Mouse (Mus musculus): ENCODE measurements around the gene Gm20388. TPM values are rescaled to one million over a fixed set of nuclear protein-coding genes. Genes with fewer than 3 reads are reported as not detected.

Gene Gm20388
- polyA plus RNA-seq, 1 experiment = 18.7 TPM

DNA sequence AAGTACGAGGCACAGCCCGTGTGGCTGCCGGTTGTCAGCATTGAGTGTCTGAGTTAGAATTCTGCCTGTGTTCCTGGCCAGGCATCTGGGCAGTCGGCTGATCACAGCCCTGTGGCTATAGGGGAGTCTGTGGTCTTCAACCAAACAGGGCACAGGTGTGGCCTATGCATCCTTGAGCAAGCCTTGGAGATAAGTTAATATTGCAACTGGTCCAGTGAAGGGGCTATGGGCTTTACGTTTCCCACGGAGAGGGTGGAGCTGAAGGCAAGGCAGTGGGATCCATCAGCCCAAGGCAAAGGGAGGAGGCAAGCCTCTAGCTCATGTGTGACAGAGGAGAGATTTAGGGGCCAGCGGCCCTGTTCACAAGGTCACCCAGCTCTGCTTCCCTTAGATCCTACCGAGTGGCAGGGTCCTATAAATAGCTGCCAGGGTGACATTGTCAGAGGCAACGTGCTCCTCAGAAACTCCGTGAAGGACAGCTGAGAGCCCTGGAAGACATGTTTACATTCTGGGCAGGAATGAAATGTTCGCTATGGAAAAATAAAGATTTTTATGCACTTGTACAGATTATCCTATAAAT is 4229.7 kb downstream of the Gm20388 start:
- 81% methylated on average over 11 of the region's 11 CpGs for WGBS
- Histone ChIP-seq H3K27ac (ENCODE audit: insufficient read depth, low read length) (no peak overlapping the region), H3K4me3 (replicated peaks; ENCODE audit: insufficient read depth, low read depth, low read length) (no peak overlapping the region), H3K27me3 (ENCODE audit: control insufficient read depth, insufficient read depth, low read length) (no peaks in the 10 kb centered on the region), H3K4me1 (ENCODE audit: control insufficient read depth, insufficient read depth, low read length) (peaks cover 18% of the 10 kb centered on the region)
- DNase-seq = no peak
- no peak for TF ChIP-seq POLR2A (IDR thresholded peaks at IDR 0.05; ENCODE audit: borderline replicate concordance, insufficient read depth, low read length)
- no peak for TF ChIP-seq CTCF (IDR thresholded peaks at IDR 0.05; ENCODE audit: borderline replicate concordance, insufficient read depth, low read depth, low read length)

DNA sequence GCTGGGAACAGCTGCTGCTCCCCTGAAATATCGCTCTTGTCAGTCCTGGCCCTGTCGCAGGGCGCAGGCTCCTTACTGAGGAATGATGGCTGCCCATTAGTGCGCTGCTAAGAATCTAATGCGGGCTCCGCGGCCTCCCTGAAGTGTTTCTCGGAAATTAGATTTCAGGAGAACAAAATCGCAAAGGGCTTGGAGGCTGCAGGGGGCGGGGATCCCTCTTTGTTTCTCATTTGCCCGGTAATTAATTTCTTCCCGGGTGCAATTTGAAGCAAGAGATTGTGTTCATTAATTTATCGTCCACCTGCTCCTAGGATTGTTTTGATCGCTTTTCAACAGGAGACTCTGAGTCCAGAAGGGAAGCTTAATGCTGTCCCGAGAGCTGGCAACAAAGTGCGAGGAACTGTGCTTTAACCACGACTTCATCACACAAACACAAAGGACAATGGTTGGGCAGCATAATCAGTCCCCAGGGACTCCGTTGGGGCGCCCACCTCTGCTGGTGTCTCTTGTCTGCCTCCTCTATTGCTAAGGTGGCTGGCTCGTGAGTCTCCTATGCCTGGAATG is 4230.3 kb downstream of the Gm20388 start:
- TF ChIP-seq CTCF (IDR thresholded peaks at IDR 0.05; ENCODE audit: borderline replicate concordance, insufficient read depth, low read depth, low read length) (no peak), POLR2A (IDR thresholded peaks at IDR 0.05; ENCODE audit: borderline replicate concordance, insufficient read depth, low read length) (no peak)
- H3K4me1 ChIP-seq (ENCODE audit: control insufficient read depth, insufficient read depth, low read length) = peaks cover 18% of the 10 kb centered on the region
- H3K27me3 ChIP-seq (ENCODE audit: control insufficient read depth, insufficient read depth, low read length) = no peaks in the 10 kb centered on the region
- DNase-seq = peak; percentile 15 to 25
- 42% methylated on average over 20 of the region's 20 CpGs for WGBS
- no peak overlapping the region for H3K27ac ChIP-seq (ENCODE audit: insufficient read depth, low read length)
- H3K4me3 ChIP-seq (replicated peaks; ENCODE audit: insufficient read depth, low read depth, low read length) = no peak overlapping the region

DNA sequence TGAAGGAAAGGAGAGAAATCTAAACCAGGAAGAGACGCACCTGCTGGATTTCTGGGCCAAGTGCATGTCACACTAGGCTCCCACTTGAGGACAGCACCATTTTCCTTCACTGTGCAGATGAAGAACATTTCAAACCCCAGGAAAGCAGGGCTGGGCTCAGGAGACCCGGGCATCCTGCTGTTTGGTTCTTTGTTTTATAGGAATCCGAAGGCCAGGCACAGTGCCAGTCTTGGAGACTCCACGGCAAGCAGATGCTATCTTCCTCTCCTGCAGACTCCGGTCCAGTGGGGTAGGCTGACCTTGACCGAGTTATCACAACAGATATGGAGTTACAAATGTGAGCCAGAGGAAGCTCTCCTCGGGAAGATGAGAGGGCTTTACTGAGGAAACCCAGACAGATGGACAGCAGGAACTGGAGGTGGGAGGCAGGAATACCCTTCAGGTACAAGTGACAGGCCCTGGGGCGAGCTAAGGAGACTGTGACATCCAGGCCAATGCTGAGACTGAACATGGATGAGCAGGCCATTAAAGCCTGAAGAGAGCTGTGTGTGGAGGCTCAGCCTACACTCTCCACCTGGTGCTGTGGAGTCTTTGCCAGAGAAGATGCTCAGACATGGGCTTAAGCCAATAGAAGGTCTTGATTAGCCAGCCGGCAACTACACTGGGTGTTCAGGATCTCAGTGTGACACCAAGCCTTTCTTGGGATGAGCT is 4231.2 kb downstream of the Gm20388 start:
- peak; percentile 65 to 79 for DNase-seq
- H3K27ac ChIP-seq (ENCODE audit: insufficient read depth, low read length) = peak overlapping the region; percentile 53
- no peaks in the 10 kb centered on the region for H3K27me3 ChIP-seq (ENCODE audit: control insufficient read depth, insufficient read depth, low read length)
- no peak overlapping the region for H3K4me3 ChIP-seq (replicated peaks; ENCODE audit: insufficient read depth, low read depth, low read length)
- WGBS = 14% methylated on average over 9 of the region's 9 CpGs
- no peak for TF ChIP-seq CTCF (IDR thresholded peaks at IDR 0.05; ENCODE audit: borderline replicate concordance, insufficient read depth, low read depth, low read length)
- TF ChIP-seq POLR2A (IDR thresholded peaks at IDR 0.05; ENCODE audit: borderline replicate concordance, insufficient read depth, low read length) = no peak
- peaks cover 18% of the 10 kb centered on the region for H3K4me1 ChIP-seq (ENCODE audit: control insufficient read depth, insufficient read depth, low read length)

DNA sequence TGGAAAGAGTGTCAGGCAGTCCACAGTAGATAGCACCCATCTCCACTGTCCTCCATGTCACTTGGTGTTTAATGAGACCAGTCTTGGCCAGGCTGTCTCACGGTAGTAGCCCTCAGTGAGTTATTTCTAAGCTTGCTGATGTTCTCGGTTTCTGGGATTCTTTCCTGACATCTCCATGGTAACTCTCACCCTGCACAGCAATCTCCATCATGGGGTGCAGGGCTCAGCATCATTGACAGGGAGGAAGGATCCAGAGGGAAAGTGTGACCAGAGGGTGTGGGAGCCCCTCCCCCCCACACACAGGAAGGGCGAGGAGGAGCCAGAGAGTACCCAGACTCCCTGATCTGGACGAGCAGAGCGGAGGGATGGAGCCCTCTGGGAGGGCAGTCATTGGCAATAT is 4232.4 kb downstream of the Gm20388 start:
- 84% methylated on average over 5 of the region's 5 CpGs for WGBS
- H3K27ac ChIP-seq (ENCODE audit: insufficient read depth, low read length) = no peak overlapping the region
- DNase-seq = no peak

DNA sequence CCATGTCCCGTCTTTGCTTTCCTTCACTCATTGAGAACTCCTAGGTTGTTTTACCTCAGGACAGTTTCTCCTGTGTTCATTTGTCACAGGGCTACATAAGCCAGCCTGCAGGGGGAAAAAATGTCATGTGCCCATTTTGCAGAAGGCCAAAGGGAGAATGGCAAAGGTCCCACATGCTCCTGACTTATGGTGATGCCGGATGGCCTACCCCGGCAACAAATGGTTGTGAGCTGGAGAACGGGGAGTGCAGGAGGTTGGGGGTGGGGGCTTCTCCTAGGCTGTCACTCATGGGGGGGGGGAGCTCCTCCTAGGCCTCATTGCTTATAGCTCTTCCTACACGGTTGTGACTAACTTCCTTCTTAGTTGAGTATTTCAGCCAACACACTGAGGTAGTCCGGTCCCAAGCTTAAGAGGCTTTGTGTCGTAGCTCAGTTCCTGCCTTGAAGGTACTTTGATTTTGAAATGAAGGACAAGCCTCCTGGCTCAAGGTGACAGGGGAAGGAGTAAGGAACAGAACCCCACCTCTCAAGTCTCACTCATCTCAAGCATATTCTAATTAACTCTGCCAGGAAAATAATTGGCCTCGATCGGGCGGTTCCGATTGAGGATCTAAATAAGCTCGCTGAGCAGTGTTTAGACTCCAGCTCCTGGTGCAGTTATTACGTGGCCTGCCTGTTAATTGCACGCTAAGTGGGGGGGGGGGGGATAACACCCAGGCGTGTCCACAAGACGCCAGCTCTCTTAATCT is 4233.4 kb downstream of the Gm20388 start:
- TF ChIP-seq CTCF (IDR thresholded peaks at IDR 0.05; ENCODE audit: borderline replicate concordance, insufficient read depth, low read depth, low read length) = no peak
- no peak for TF ChIP-seq POLR2A (IDR thresholded peaks at IDR 0.05; ENCODE audit: borderline replicate concordance, insufficient read depth, low read length)
- H3K4me3 ChIP-seq (replicated peaks; ENCODE audit: insufficient read depth, low read depth, low read length) = no peak overlapping the region
- H3K27me3 ChIP-seq (ENCODE audit: control insufficient read depth, insufficient read depth, low read length) = no peaks in the 10 kb centered on the region
- no peak overlapping the region for H3K27ac ChIP-seq (ENCODE audit: insufficient read depth, low read length)
- WGBS = 82% methylated on average over 16 of the region's 16 CpGs
- DNase-seq = no peak
- H3K4me1 ChIP-seq (ENCODE audit: control insufficient read depth, insufficient read depth, low read length) = peaks cover 18% of the 10 kb centered on the region

More for the DNA sequence above, 4232.4 kb downstream of the Gm20388 start:
- no peak for TF ChIP-seq POLR2A (IDR thresholded peaks at IDR 0.05; ENCODE audit: borderline replicate concordance, insufficient read depth, low read length)
- TF ChIP-seq CTCF (IDR thresholded peaks at IDR 0.05; ENCODE audit: borderline replicate concordance, insufficient read depth, low read depth, low read length) = no peak
- H3K27me3 ChIP-seq (ENCODE audit: control insufficient read depth, insufficient read depth, low read length) = no peaks in the 10 kb centered on the region
- peaks cover 18% of the 10 kb centered on the region for H3K4me1 ChIP-seq (ENCODE audit: control insufficient read depth, insufficient read depth, low read length)
- H3K4me3 ChIP-seq (replicated peaks; ENCODE audit: insufficient read depth, low read depth, low read length) = no peak overlapping the region

DNA sequence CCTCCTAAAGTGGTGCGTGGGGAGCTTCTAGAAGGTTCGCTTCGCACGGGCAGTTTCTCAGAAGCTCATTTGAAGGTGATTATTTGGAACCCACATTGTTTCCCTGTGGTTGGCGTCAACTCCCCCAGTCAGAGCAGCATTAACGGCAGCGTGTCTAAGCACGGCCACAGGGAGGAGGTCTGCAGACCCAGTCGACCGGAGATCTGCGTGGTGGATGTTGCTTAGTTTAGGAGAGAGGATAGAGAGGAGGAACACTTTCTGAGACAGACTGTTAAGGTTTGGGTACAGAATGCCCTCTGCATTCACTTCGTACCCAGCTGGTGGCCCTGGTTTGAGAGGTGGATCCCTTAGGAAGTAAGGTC is 4234.0 kb downstream of the Gm20388 start:
- peaks cover 18% of the 10 kb centered on the region for H3K4me1 ChIP-seq (ENCODE audit: control insufficient read depth, insufficient read depth, low read length)
- TF ChIP-seq CTCF (IDR thresholded peaks at IDR 0.05; ENCODE audit: borderline replicate concordance, insufficient read depth, low read depth, low read length) = no peak
- no peak for TF ChIP-seq POLR2A (IDR thresholded peaks at IDR 0.05; ENCODE audit: borderline replicate concordance, insufficient read depth, low read length)
- no peak overlapping the region for H3K4me3 ChIP-seq (replicated peaks; ENCODE audit: insufficient read depth, low read depth, low read length)
- no peaks in the 10 kb centered on the region for H3K27me3 ChIP-seq (ENCODE audit: control insufficient read depth, insufficient read depth, low read length)
- no peak for DNase-seq
- no peak overlapping the region for H3K27ac ChIP-seq (ENCODE audit: insufficient read depth, low read length)
- 83% methylated on average over 12 of the region's 12 CpGs for WGBS

DNA sequence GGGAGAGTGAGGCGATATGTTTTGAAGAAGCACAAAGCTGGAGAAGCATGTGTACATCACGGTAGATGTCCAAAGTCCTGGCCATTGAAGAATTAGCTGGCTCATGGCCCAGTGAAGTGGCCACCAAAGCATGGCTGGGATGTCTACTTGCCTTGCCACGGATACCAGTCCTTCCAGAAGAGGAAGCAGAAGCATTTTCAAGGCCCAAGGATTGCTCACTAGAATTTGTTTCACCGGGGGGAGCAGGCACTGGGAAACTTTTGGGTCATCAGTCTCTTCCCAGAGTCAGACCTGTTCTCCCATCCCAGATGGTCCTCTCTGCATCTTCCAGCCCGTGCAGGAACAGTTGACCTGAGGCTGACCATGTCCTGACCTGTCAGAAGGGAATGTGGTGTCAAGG is 4235.6 kb downstream of the Gm20388 start:
- TF ChIP-seq CTCF (IDR thresholded peaks at IDR 0.05; ENCODE audit: borderline replicate concordance, insufficient read depth, low read depth, low read length) = no peak
- TF ChIP-seq POLR2A (IDR thresholded peaks at IDR 0.05; ENCODE audit: borderline replicate concordance, insufficient read depth, low read length) = no peak
- Histone ChIP-seq H3K4me3 (replicated peaks; ENCODE audit: insufficient read depth, low read depth, low read length) (no peak overlapping the region), H3K4me1 (ENCODE audit: control insufficient read depth, insufficient read depth, low read length) (peaks cover 18% of the 10 kb centered on the region), H3K27ac (ENCODE audit: insufficient read depth, low read length) (no peak overlapping the region), H3K27me3 (ENCODE audit: control insufficient read depth, insufficient read depth, low read length) (no peaks in the 10 kb centered on the region)
- WGBS = 77% methylated on average over 5 of the region's 5 CpGs
- DNase-seq = no peak
